9 mouse cellular contexts compared by ENCODE assay signal in the genomic region with DNA sequence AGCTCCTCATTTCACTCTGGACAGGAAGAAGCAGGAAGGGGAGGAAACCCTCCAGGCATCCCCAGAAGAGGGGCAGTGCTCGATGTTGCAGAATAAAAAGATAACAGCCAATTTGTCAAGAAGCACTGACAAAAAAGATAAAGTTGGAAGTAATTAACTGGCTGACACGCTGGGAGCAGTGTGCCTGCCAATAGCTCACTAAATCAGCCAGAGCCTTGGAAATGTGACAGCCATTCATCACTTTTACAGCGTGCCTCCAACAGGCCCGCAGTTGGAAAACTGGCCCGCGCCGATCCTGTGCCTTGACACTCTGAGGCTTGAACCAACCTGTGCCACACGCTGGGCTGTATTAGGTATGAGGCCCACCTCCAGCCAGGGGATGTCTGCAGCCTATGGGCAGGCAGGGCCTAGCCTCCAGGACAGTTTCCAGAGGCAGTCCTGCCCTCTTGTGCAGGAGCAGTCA. TPM values are rescaled to one million over a fixed set of nuclear protein-coding genes. Genes with fewer than 3 reads are reported as not detected.
A peak's percentile ranks its signal among the peaks of the same experiment; 100 is the strongest.
DNase-seq lines count a peak whose midpoint lies in the region; ATAC-seq lines count a peak whose summit lies in the region.
"Had no signal": no experiment of that assay in that cellular context is flagged by ENCODE, and none has a peak within 500 bp of the region (broad histone marks: within the 10 kb centered on the region; RNA-seq: fewer than 3 reads in every experiment).

No protein-coding gene starts in this region.

- H3K36me3 ChIP-seq in hindbrain, embryonic 15.5 days: peaks cover 37% of the 10 kb centered on the region
- peaks cover 94% of the 10 kb centered on the region for H3K36me3 ChIP-seq in hindbrain, embryonic 10.5 days

- H3K4me3 ChIP-seq in hindbrain, embryonic 15.5 days: no peak overlapping the region
- H3K4me3 ChIP-seq in hindbrain, embryonic 10.5 days: no peak overlapping the region
- H3K4me3 ChIP-seq: limb, embryonic 15.5 days had no signal

- peak overlapping the region; percentile 57; the same call in 1 of the 2 replicates for H3K27ac ChIP-seq in hindbrain, embryonic 15.5 days (replicated peaks)
- no peak overlapping the region for H3K27ac ChIP-seq in hindbrain, embryonic 10.5 days
- H3K27ac ChIP-seq: limb, embryonic 15.5 days had no signal

- H3K9me3 ChIP-seq in hindbrain, embryonic 15.5 days: no peaks in the 10 kb centered on the region
- no peaks in the 10 kb centered on the region for H3K9me3 ChIP-seq in hindbrain, embryonic 10.5 days
- H3K9me3 ChIP-seq: limb, embryonic 15.5 days had no signal

- H3K9ac ChIP-seq in hindbrain, embryonic 15.5 days: no peak overlapping the region
- H3K9ac ChIP-seq: limb, embryonic 15.5 days had no signal

- 36% methylated on average over 8 of the region's 8 CpGs for WGBS in hindbrain, embryonic 15.5 days
- WGBS in hindbrain, embryonic 10.5 days: 87% methylated on average over 8 of the region's 8 CpGs

- no peak for DNase-seq in hindbrain, embryonic 10.5 days (ENCODE audit: low spot score)
- peak; percentile 78 for DNase-seq in brain, adult 2 months (ENCODE audit: low read depth, low spot score)
- peak; percentile 79 for DNase-seq in gastrocnemius, postnatal 25 days
- DNase-seq in kidney, postnatal 25 days: peak; percentile 48 to 58
- peak; percentile 26 for DNase-seq in lung, postnatal 36 days
- DNase-seq in spleen, postnatal 36 days (ENCODE audit: low spot score in 2 of 2): no peak

- no peaks in the 10 kb centered on the region for H3K27me3 ChIP-seq in hindbrain, embryonic 15.5 days
- H3K27me3 ChIP-seq in hindbrain, embryonic 10.5 days (ENCODE audit: insufficient read depth, poor library complexity, severe bottlenecking): no peaks in the 10 kb centered on the region
- H3K27me3 ChIP-seq: limb, embryonic 15.5 days had no signal

- H3K4me2 ChIP-seq in hindbrain, embryonic 15.5 days: no peak overlapping the region
- H3K4me2 ChIP-seq: limb, embryonic 15.5 days had no signal

- peaks cover 14% of the 10 kb centered on the region for H3K4me1 ChIP-seq in hindbrain, embryonic 15.5 days (replicated peaks)
- no peaks in the 10 kb centered on the region for H3K4me1 ChIP-seq in hindbrain, embryonic 10.5 days (replicated peaks)

- ATAC-seq in hindbrain, embryonic 15.5 days (ENCODE audit: low FRiP score, low read depth): peak; percentile 87
- ATAC-seq in erythroid progenitor cell, adult 5-6 weeks (replicated peaks; ENCODE audit: low FRiP score, poor library complexity, severe bottlenecking): no peak

RNA-seq across cellular contexts. Expression of a gene that starts 4.3 kb away (rescaled TPM):
- 0.44 and 0.50 TPM in 2 replicates for polyA plus RNA-seq in hindbrain, embryonic 15.5 days (2015; fragmentation: Nextera tagmentation; extraction: Ambion mirVana)
- 0.29 and 0.31 TPM in 2 replicates for polyA plus RNA-seq in hindbrain, embryonic 10.5 days (2016; fragmentation: Nextera tagmentation; extraction: Ambion mirVana)
- 10 to 100 TPM in 1 of 2 experiments, 1 to 10 TPM in 1; 9.4 to 22.7 TPM for total RNA-seq in gastrocnemius, postnatal 25 days (2021)
- total RNA-seq in erythroid progenitor cell, adult 5-6 weeks (2015; ENCODE audit: low replicate concordance): 0.84 TPM in 1 of 2 replicates, not detected in the other
- not detected in 2 replicates for total RNA-seq in erythroid progenitor cell, adult 5-6 weeks (2017; ENCODE audit: low replicate concordance)

RNA-seq across cellular contexts. Expression of a gene that starts 53.7 kb away (rescaled TPM):
- 88.5 and 91.7 TPM in 2 replicates for polyA plus RNA-seq in hindbrain, embryonic 15.5 days (2015; fragmentation: Nextera tagmentation; extraction: Ambion mirVana)
- polyA plus RNA-seq in hindbrain, embryonic 10.5 days (2016; fragmentation: Nextera tagmentation; extraction: Ambion mirVana): 92.9 and 97.4 TPM in 2 replicates
- total RNA-seq in gastrocnemius, postnatal 25 days (2021): 10 to 100 TPM; 17.1 to 18.5 TPM
- total RNA-seq in erythroid progenitor cell, adult 5-6 weeks (2015; ENCODE audit: low replicate concordance): 27.4 and 31.9 TPM in 2 replicates
- 20.1 and 41.5 TPM in 2 replicates for total RNA-seq in erythroid progenitor cell, adult 5-6 weeks (2017; ENCODE audit: low replicate concordance)

RNA-seq across cellular contexts. Expression of a gene that starts 56.1 kb away (rescaled TPM):
- polyA plus RNA-seq in hindbrain, embryonic 15.5 days (2015; fragmentation: Nextera tagmentation; extraction: Ambion mirVana): 22.7 and 22.8 TPM in 2 replicates
- 25.1 and 25.3 TPM in 2 replicates for polyA plus RNA-seq in hindbrain, embryonic 10.5 days (2016; fragmentation: Nextera tagmentation; extraction: Ambion mirVana)
- 10 to 100 TPM; 30.6 to 30.9 TPM for total RNA-seq in gastrocnemius, postnatal 25 days (2021)
- 19.8 and 34.4 TPM in 2 replicates for total RNA-seq in erythroid progenitor cell, adult 5-6 weeks (2015; ENCODE audit: low replicate concordance)
- 22.0 and 24.4 TPM in 2 replicates for total RNA-seq in erythroid progenitor cell, adult 5-6 weeks (2017; ENCODE audit: low replicate concordance)

RNA-seq across cellular contexts. Expression of a gene that starts 60.0 kb away (rescaled TPM):
- polyA plus RNA-seq in hindbrain, embryonic 15.5 days (2015; fragmentation: Nextera tagmentation; extraction: Ambion mirVana): 18.4 and 20.2 TPM in 2 replicates
- polyA plus RNA-seq in hindbrain, embryonic 10.5 days (2016; fragmentation: Nextera tagmentation; extraction: Ambion mirVana): 25.0 and 25.8 TPM in 2 replicates
- total RNA-seq in gastrocnemius, postnatal 25 days (2021): 10 to 100 TPM; 11.1 to 14.9 TPM
- 1.8 and 4.6 TPM in 2 replicates for total RNA-seq in erythroid progenitor cell, adult 5-6 weeks (2015; ENCODE audit: low replicate concordance)
- 3.6 and 4.3 TPM in 2 replicates for total RNA-seq in erythroid progenitor cell, adult 5-6 weeks (2017; ENCODE audit: low replicate concordance)

Comparison
In these comparisons a context has a peak if more than half of its experiments do, and no peak if none do; other contexts are left out.
1. DNase-seq: peak in brain, adult 2 months (single experiment), gastrocnemius, postnatal 25 days (single experiment), kidney, postnatal 25 days (2 of 2) and lung, postnatal 36 days (single experiment); none in hindbrain, embryonic 10.5 days (single experiment) and spleen, postnatal 36 days (0 of 2).
2. RNA of a gene that starts 4.3 kb away (total RNA-seq): 9.4 to 22.7 TPM in gastrocnemius, postnatal 25 days; 0.84 TPM in erythroid progenitor cell, adult 5-6 weeks; every median in the first group is over 4 times any median in the second.